Comparison of ENCODE assay signal across 8 mouse cellular contexts in genomic region chr7:84086039-84086829, GRCm38 (mm10). TPM values are rescaled to one million over a fixed set of nuclear protein-coding genes. Genes with fewer than 3 reads are reported as not detected.
A peak's percentile ranks its signal among the peaks of the same experiment; 100 is the strongest.
DNase-seq lines count a peak whose midpoint lies in the region; ATAC-seq and TF ChIP-seq lines count a peak whose summit lies in the region.

TSS of gene Cemip (minus strand) at chr7:84086502.

- peak within 1 kb of the TSS; percentile 81 for H3K4me2 ChIP-seq in heart, embryonic 11.5 days
- H3K4me2 ChIP-seq in kidney, embryonic 14.5 days (replicated peaks; ENCODE audit: low read depth, low read length), result peak within 1 kb of the TSS; percentile 69
- peak within 1 kb of the TSS; percentile 88 for H3K4me2 ChIP-seq in limb, embryonic 13.5 days (replicated peaks)
- peak within 1 kb of the TSS; percentile 91 for H3K4me2 ChIP-seq in midbrain, embryonic 14.5 days (ENCODE audit: low read length)

- H3K36me3 ChIP-seq in heart, embryonic 11.5 days (ENCODE audit: control insufficient read depth, insufficient read depth, low read length), result no peaks in the 10 kb centered on the region
- H3K36me3 ChIP-seq in kidney, embryonic 14.5 days (ENCODE audit: control insufficient read depth, insufficient read depth, low read length), result no peaks in the 10 kb centered on the region
- H3K36me3 ChIP-seq in limb, embryonic 13.5 days, result no peaks in the 10 kb centered on the region
- no peaks in the 10 kb centered on the region for H3K36me3 ChIP-seq in midbrain, embryonic 14.5 days (ENCODE audit: control insufficient read depth, insufficient read depth, low read length)

- H3K27ac ChIP-seq in bone marrow macrophage, adult 2 months (ENCODE audit: insufficient read depth, low read depth, low read length), result no peak within 1 kb of the TSS
- no peak within 1 kb of the TSS for H3K27ac ChIP-seq in embryonic fibroblast, embryonic 13.5 days (ENCODE audit: insufficient read depth, low read length)
- H3K27ac ChIP-seq in heart, embryonic 11.5 days (ENCODE audit: low read depth, low read length), result no peak within 1 kb of the TSS
- H3K27ac ChIP-seq in kidney, embryonic 14.5 days (ENCODE audit: low read depth, low read length), result no peak within 1 kb of the TSS
- no peak within 1 kb of the TSS for H3K27ac ChIP-seq in limb, embryonic 13.5 days
- H3K27ac ChIP-seq in midbrain, embryonic 14.5 days (replicated peaks; ENCODE audit: low read depth, low read length), result peak within 1 kb of the TSS; percentile 20; the same call in 1 of the 2 replicates

- ATAC-seq in heart, embryonic 11.5 days (replicated peaks; ENCODE audit: insufficient number of reproducible peaks, low FRiP score, low TSS enrichment), result peak; percentile 57
- ATAC-seq in kidney, embryonic 14.5 days (ENCODE audit: low FRiP score, low TSS enrichment), result peak; percentile 87
- peak; percentile 80 for ATAC-seq in limb, embryonic 13.5 days (ENCODE audit: low FRiP score, low read depth)
- peak; percentile 84 for ATAC-seq in midbrain, embryonic 14.5 days (ENCODE audit: low FRiP score, low TSS enrichment)

- DNase-seq in 3T3-L1 (ENCODE audit: low read depth, low spot score), result peak; percentile 40
- peak; percentile 92 for DNase-seq in midbrain, embryonic 14.5 days
- peak; percentile 24 to 78 for DNase-seq in spleen, postnatal 10 days (ENCODE audit: low spot score in 2 of 2)

- H3K9me3 ChIP-seq in heart, embryonic 11.5 days (replicated peaks; ENCODE audit: control insufficient read depth, low read length), result no peaks in the 10 kb centered on the region
- no peaks in the 10 kb centered on the region for H3K9me3 ChIP-seq in kidney, embryonic 14.5 days (ENCODE audit: control insufficient read depth, low read length)
- H3K9me3 ChIP-seq in limb, embryonic 13.5 days, result no peaks in the 10 kb centered on the region
- no peaks in the 10 kb centered on the region for H3K9me3 ChIP-seq in midbrain, embryonic 14.5 days (ENCODE audit: control insufficient read depth, low read length)

- H3K4me3 ChIP-seq in bone marrow macrophage, adult 2 months (ENCODE audit: insufficient read depth, low read length), result peak within 1 kb of the TSS; percentile 37
- H3K4me3 ChIP-seq in embryonic fibroblast, embryonic 13.5 days (ENCODE audit: insufficient read depth, low read length), result peak within 1 kb of the TSS; percentile 29
- H3K4me3 ChIP-seq in heart, embryonic 11.5 days (ENCODE audit: low read depth, low read length), result peak within 1 kb of the TSS; percentile 46
- peak within 1 kb of the TSS; percentile 36 for H3K4me3 ChIP-seq in kidney, embryonic 14.5 days (ENCODE audit: low read length)
- H3K4me3 ChIP-seq in limb, embryonic 13.5 days, result peak within 1 kb of the TSS; percentile 48
- peak within 1 kb of the TSS; percentile 50 for H3K4me3 ChIP-seq in midbrain, embryonic 14.5 days (replicated peaks; ENCODE audit: low read depth, low read length)

- WGBS in heart, embryonic 11.5 days (ENCODE audit: insufficient replicate concordance), result 1% methylated on average over 54 of the region's 54 CpGs
- WGBS in kidney, embryonic 14.5 days, result under 1% methylated on average over 54 of the region's 54 CpGs
- 1% methylated on average over 54 of the region's 54 CpGs for WGBS in limb, embryonic 13.5 days
- under 1% methylated on average over 53 of the region's 54 CpGs for WGBS in midbrain, embryonic 14.5 days

- H3K4me1 ChIP-seq in bone marrow macrophage, adult 2 months (ENCODE audit: control insufficient read depth, insufficient read depth, low read length), result no peaks in the 10 kb centered on the region
- H3K4me1 ChIP-seq in embryonic fibroblast, embryonic 13.5 days (ENCODE audit: control insufficient read depth, insufficient read depth, low read length), result peaks cover 8% of the 10 kb centered on the region
- H3K4me1 ChIP-seq in heart, embryonic 11.5 days (ENCODE audit: control insufficient read depth, insufficient read depth, low read length), result peaks cover 5% of the 10 kb centered on the region; the same call in 1 of the 2 replicates
- peaks cover 5% of the 10 kb centered on the region; the same call in 1 of the 2 replicates for H3K4me1 ChIP-seq in kidney, embryonic 14.5 days (ENCODE audit: control insufficient read depth, insufficient read depth, low read length)
- peaks cover 18% of the 10 kb centered on the region for H3K4me1 ChIP-seq in limb, embryonic 13.5 days
- H3K4me1 ChIP-seq in midbrain, embryonic 14.5 days (ENCODE audit: control insufficient read depth, insufficient read depth, low read length), result peaks cover 7% of the 10 kb centered on the region; the same call in 1 of the 2 replicates

- peak; percentile 50 for TF ChIP-seq CTCF in bone marrow macrophage, adult 2 months (IDR thresholded peaks at IDR 0.05; ENCODE audit: low read depth, low read length)
- TF ChIP-seq CTCF in embryonic fibroblast, embryonic 13.5 days (IDR thresholded peaks at IDR 0.05; ENCODE audit: borderline replicate concordance, insufficient read depth, low read length), result peak; percentile 78

- H3K27me3 ChIP-seq in heart, embryonic 11.5 days (ENCODE audit: control insufficient read depth, insufficient read depth, low read length), result peaks cover 39% of the 10 kb centered on the region
- H3K27me3 ChIP-seq in kidney, embryonic 14.5 days (ENCODE audit: control insufficient read depth, insufficient read depth, low read length), result peaks cover 20% of the 10 kb centered on the region
- H3K27me3 ChIP-seq in limb, embryonic 13.5 days, result peaks cover 47% of the 10 kb centered on the region
- peaks cover 31% of the 10 kb centered on the region for H3K27me3 ChIP-seq in midbrain, embryonic 14.5 days (ENCODE audit: control insufficient read depth, insufficient read depth, low read length)

- no peak for TF ChIP-seq POLR2A in bone marrow macrophage, adult 2 months (IDR thresholded peaks at IDR 0.05; ENCODE audit: borderline replicate concordance, low read depth, low read length)
- TF ChIP-seq POLR2A in embryonic fibroblast, embryonic 13.5 days (IDR thresholded peaks at IDR 0.05; ENCODE audit: low read depth, low read length), result peak; percentile 90

- H3K9ac ChIP-seq in heart, embryonic 11.5 days (ENCODE audit: low read depth, low read length), result no peak within 1 kb of the TSS
- H3K9ac ChIP-seq in kidney, embryonic 14.5 days (ENCODE audit: low read depth, low read length), result no peak within 1 kb of the TSS; the same call in 1 of the 2 replicates
- H3K9ac ChIP-seq in limb, embryonic 13.5 days, result peak within 1 kb of the TSS; percentile 35; the same call in 1 of the 2 replicates
- H3K9ac ChIP-seq in midbrain, embryonic 14.5 days (replicated peaks; ENCODE audit: low read length), result peak within 1 kb of the TSS; percentile 51; the same call in 1 of the 2 replicates

RNA-seq across cellular contexts. Expression of gene Cemip, which starts in this region (rescaled TPM):
- polyA plus RNA-seq in bone marrow macrophage, adult 2 months (2012; ENCODE audit: insufficient read depth, insufficient read length, missing spikeins), result 0.43 and 0.88 TPM in 2 replicates
- 73.5 and 79.0 TPM in 2 replicates for polyA plus RNA-seq in embryonic fibroblast, embryonic 13.5 days (2011; ENCODE audit: insufficient read length, low read depth, missing spikeins)
- 0.72 and 0.82 TPM in 2 replicates for polyA plus RNA-seq in heart, embryonic 11.5 days (2014; fragmentation: Nextera tagmentation; extraction: Ambion mirVana)
- 0.16 and 0.36 TPM in 2 replicates for polyA plus RNA-seq in kidney, embryonic 14.5 days (2014; fragmentation: Nextera tagmentation; extraction: Ambion mirVana)
- 0.18 and 0.28 TPM in 2 replicates for polyA plus RNA-seq in limb, embryonic 13.5 days (2015; fragmentation: Nextera tagmentation; extraction: Ambion mirVana)
- 0.28 and 0.49 TPM in 2 replicates for polyA plus RNA-seq in midbrain, embryonic 14.5 days (2014; fragmentation: Nextera tagmentation; extraction: Ambion mirVana)

Comparison
In these comparisons a context has a peak if more than half of its experiments do, and no peak if none do; other contexts are left out.
1. RNA of gene Cemip (polyA plus RNA-seq): 73.5 to 79.0 TPM in embryonic fibroblast, embryonic 13.5 days; 0.43 to 0.88 TPM in bone marrow macrophage, adult 2 months, 0.72 to 0.82 TPM in heart, embryonic 11.5 days, 0.18 to 0.28 TPM in limb, embryonic 13.5 days, 0.28 to 0.49 TPM in midbrain, embryonic 14.5 days and 0.16 to 0.36 TPM in kidney, embryonic 14.5 days; every median in the first group is over 10 times any median in the second.
2. Peak in ATAC-seq, H3K4me3 ChIP-seq and H3K4me2 ChIP-seq in heart, embryonic 11.5 days; RNA of the gene not detected or under 1 TPM.
3. Peak in ATAC-seq, H3K4me3 ChIP-seq and H3K4me2 ChIP-seq in kidney, embryonic 14.5 days; RNA of the gene not detected or under 1 TPM.
4. Peak in ATAC-seq, H3K4me3 ChIP-seq, H3K9ac ChIP-seq and H3K4me2 ChIP-seq in limb, embryonic 13.5 days; RNA of the gene not detected or under 1 TPM.
5. Peak in DNase-seq, ATAC-seq, H3K4me3 ChIP-seq, H3K27ac ChIP-seq, H3K9ac ChIP-seq and H3K4me2 ChIP-seq in midbrain, embryonic 14.5 days; RNA of the gene not detected or under 1 TPM.
6. DNase-seq: peak in every context shown above with its lines; median percentile 92 in midbrain, embryonic 14.5 days; 51 in spleen, postnatal 10 days; 40 in 3T3-L1.
7. Peak in every context shown above with its lines, with median percentiles within 50 percentile points of each other: H3K4me3 ChIP-seq, ATAC-seq and H3K4me2 ChIP-seq.